Mouse (Mus musculus): ENCODE results near the gene Asap3.

Asap3 gene

DNA sequence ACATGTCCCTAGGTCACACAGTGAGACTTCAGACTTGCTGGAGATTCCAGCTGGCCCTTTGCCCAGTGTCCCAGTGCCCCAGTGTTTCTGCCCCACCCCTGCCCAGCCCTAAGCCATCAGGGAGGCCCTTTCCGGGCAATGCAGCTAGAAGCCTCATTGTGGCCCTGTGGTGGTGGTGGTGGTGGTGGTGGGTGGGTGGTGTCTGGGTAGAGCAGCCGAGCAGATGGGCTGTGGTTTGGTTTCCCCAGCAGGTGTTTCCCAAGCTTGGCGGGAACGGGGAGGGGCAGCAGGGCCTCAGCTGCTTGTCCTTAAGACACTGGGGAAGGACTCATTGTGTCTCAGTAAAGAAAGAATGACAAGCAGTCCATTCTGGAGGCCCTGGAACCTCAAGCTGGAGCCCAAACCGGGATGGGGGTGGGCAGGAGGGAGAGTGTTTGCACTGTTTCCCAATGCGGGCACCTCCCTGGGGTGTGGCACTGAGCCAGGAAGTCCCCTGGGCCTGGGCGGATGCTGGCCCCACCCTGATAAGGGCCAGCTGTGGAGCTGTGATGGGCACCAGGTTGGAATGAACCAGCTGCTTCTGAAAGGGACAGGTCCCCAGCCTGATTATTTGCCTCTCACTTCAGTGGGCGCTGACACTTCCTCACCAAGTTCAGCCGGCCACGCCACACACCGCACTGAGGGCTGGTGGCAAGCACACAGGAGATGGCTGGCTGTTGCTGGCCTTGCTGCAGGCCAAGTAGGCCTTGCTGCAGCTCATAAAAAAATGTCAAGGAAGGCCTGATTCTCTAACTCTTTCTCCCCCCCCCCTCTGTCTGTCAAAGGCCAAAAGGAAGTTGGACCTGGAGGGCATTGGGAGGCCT is 28.3 kb upstream of the Asap3 start:
- CTCF ChIA-PET: interaction anchor here (0.6 to 2.6 kb wide), 15 partner anchors 8 to 793 kb away, joined by 3 to 8 read pairs (median 4); partner anchors contain the start of gene Asap3 (in 1 of the 4)

GRCm38 (mm10) chr4:136178475-136178921 is 27.7 kb upstream of the Asap3 start:
- ChIA-PET CTCF (interaction anchor here (0.6 to 3.4 kb wide), 13 partner anchors 9 to 518 kb away, joined by 3 to 19 read pairs (median 4); partner anchors contain the start of gene Asap3 (in 1 of the 4)), POLR2A (interaction anchor here (0.6 to 5.6 kb wide), 28 partner anchors 8 to 739 kb away, joined by 3 to 71 read pairs (median 4); partner anchors contain the start of gene Rpl11 (in 2 of the 4))

More for the DNA sequence above, 28.3 kb upstream of the Asap3 start:
- POLR2A ChIA-PET: interaction anchor here (0.6 to 5.6 kb wide), 42 partner anchors 7 to 1223 kb away, joined by 3 to 71 read pairs (median 4); partner anchors contain the start of genes Rpl11 (in 2 of the 4) and Srsf10 (in 1 of the 4)

GRCm38 (mm10) chr4:136179456-136179855 is 26.7 kb upstream of the Asap3 start:
- CTCF ChIA-PET: interaction anchor here in 3 of 4 experiments (0.5 to 3.4 kb wide), 39 partner anchors 8 to 1347 kb away, joined by 3 to 54 read pairs (median 5); partner anchors contain the start of genes Asap3 (in 2 of the 3), E2f2 (in 1 of the 3), Fuca1 (in 1 of the 3) and Lactbl1 (in 1 of the 3)
- POLR2A ChIA-PET: interaction anchor here in 3 of 4 experiments (0.5 to 5.6 kb wide), 34 partner anchors 8 to 585 kb away, joined by 3 to 71 read pairs (median 5); partner anchors contain the start of genes Rpl11 (in 3 of the 3), Asap3 (in 2 of the 3), E2f2 (in 1 of the 3) and Gale (in 1 of the 3)

- ChIA-PET POLR2A (interaction anchor here in 3 of 4 experiments (0.5 to 5.6 kb wide), 42 partner anchors 8 to 584 kb away, joined by 3 to 71 read pairs (median 5); partner anchors contain the start of genes Rpl11 (in 3 of the 3), Asap3 (in 2 of the 3), E2f2 (in 2 of the 3) and Gale (in 1 of the 3)), CTCF (interaction anchor here (0.5 to 3.4 kb wide), 53 partner anchors 7 to 1347 kb away, joined by 3 to 54 read pairs (median 4); partner anchors contain the start of genes Asap3 (in 2 of the 4), E2f2 (in 1 of the 4), Fuca1 (in 1 of the 4) and Lactbl1 (in 1 of the 4))
These were observed 26.2 kb upstream of the Asap3 start for GRCm38 (mm10) chr4:136179998-136180397.

DNA sequence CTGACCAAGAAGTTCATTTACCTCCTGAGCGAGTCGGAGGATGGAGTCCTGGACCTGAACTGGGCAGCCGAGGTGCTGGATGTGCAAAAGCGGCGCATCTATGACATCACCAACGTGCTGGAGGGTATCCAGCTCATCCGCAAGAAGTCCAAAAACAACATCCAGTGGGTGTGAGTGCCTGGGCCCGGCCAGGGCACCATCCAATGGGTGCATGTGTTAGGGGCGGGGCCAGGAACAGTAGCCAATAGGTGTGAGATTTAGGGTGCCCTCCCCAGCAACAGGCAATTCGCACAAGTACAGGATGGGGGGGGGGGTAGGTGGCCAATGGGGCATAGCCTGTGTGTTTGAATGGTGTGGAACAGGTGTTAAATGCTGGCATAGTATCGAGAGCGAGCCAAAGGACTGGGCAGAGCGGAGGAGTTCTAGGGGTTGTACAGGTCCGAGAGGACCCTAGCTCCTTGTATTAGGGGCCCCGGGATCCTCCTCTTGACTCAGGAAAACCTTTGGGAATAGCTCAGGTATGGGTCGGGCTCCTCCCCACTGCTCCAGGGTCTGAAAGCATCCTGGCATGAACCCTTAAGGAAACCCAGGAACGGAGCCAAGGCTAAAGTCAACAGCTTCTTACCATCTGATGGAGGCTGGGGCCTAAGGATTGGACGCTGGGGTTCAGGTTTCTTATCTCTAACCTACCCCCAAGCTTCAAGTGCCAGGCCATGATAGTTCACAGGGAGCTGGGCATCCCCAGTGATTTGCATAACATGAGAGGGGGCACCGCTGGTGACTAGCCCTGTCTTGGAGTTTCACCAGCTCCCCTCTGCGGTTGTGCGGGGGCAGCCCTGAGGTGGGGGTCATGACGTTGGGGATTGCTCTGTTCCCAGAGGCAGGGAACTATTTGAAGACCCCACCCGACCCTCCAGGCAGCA is 25.5 kb upstream of the Asap3 start:
- POLR2A ChIA-PET: interaction anchor here (0.6 to 5.6 kb wide), 48 partner anchors 8 to 293 kb away, joined by 3 to 71 read pairs (median 5); partner anchors contain the start of genes E2f2 (in 3 of the 4), Rpl11 (in 3 of the 4), Asap3 (in 2 of the 4) and Gale (in 1 of the 4)
- CTCF ChIA-PET: interaction anchor here (0.5 to 3.4 kb wide), 65 partner anchors 8 to 743 kb away, joined by 3 to 54 read pairs (median 4); partner anchors contain the start of genes Asap3 (in 2 of the 4), E2f2 (in 1 of the 4), Fuca1 (in 1 of the 4) and Lactbl1 (in 1 of the 4)

GRCm38 (mm10) chr4:136181367-136181766 is 24.8 kb upstream of the Asap3 start:
- ChIA-PET POLR2A (interaction anchor here (0.6 to 5.6 kb wide), 31 partner anchors 9 to 1445 kb away, joined by 3 to 71 read pairs (median 7); partner anchors contain the start of genes E2f2 (in 3 of the 4), Asap3 (in 2 of the 4), Rpl11 (in 2 of the 4) and Pithd1 (in 1 of the 4)), CTCF (interaction anchor here in 3 of 4 experiments (0.6 to 3.4 kb wide), 39 partner anchors 8 to 798 kb away, joined by 3 to 54 read pairs (median 5); partner anchors contain the start of genes Asap3 (in 2 of the 3) and E2f2 (in 1 of the 3))

GRCm38 (mm10) chr4:136185375-136185774 is 20.8 kb upstream of the Asap3 start:
- POLR2A ChIA-PET: interaction anchor here (0.5 to 4.7 kb wide), 6 partner anchors 8 to 104 kb away, joined by 3 to 29 read pairs (median 4); partner anchors contain the start of gene E2f2 (in 2 of the 4)
- CTCF ChIA-PET: interaction anchor here in 2 of 4 experiments (0.6 to 1.4 kb wide), 3 partner anchors 9 to 247 kb away, joined by 3 read pairs; no protein-coding TSS in a partner anchor

- ChIA-PET CTCF (interaction anchor here in 1 of 4 experiments (1.2 to 1.4 kb wide), 2 partner anchors 8 to 33 kb away, joined by 3 read pairs; no protein-coding TSS in a partner anchor), POLR2A (interaction anchor here in 2 of 4 experiments (0.6 to 4.7 kb wide), 4 partner anchors 8 to 13 kb away, joined by 3 to 29 read pairs (median 6); partner anchors contain the start of gene E2f2 (in 1 of the 2))
These were observed 19.9 kb upstream of the Asap3 start for GRCm38 (mm10) chr4:136186315-136186714.

- ChIA-PET CTCF (interaction anchor here in 1 of 4 experiments (1.2 to 1.4 kb wide), 2 partner anchors 8 to 34 kb away, joined by 3 read pairs; no protein-coding TSS in a partner anchor), POLR2A (interaction anchor here in 2 of 4 experiments (0.6 to 4.7 kb wide), 3 partner anchors 9 to 14 kb away, joined by 3 to 29 read pairs (median 3); partner anchors contain the start of gene E2f2 (in 1 of the 2))
These were observed 19.3 kb upstream of the Asap3 start for GRCm38 (mm10) chr4:136186739-136187472.

- ChIA-PET CTCF (interaction anchor here (0.5 to 2.7 kb wide), 13 partner anchors 9 to 463 kb away, joined by 3 to 18 read pairs (median 4); partner anchors contain the start of gene Fuca1 (in 1 of the 4)), POLR2A (interaction anchor here in 2 of 4 experiments (1.1 to 7.5 kb wide), 10 partner anchors 9 to 226 kb away, joined by 3 to 71 read pairs (median 4); partner anchors contain the start of genes E2f2 (in 2 of the 2), Asap3 (in 1 of the 2) and Rpl11 (in 1 of the 2))
These were observed 17.0 kb upstream of the Asap3 start for GRCm38 (mm10) chr4:136188973-136189737.

DNA sequence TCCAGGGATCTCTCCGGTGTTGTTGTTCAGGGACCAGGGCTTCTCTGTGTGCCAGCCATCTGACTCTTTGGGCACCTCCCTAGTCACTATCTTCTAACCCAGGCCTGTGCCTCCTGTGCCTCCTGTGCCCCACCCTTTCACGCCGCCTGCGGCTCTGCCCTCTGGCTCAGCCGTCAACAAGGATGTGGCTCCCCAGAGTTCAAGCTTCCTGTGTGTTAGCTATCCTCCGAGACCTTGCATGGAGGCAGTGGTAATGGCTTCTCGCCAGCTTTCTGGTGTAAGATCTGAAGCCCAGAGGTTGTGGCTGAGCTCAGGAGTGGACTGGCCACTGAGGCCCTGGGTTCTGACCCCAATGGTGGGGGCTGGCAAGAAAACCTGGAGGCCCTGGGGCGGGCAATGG is 16.3 kb upstream of the Asap3 start:
- ChIA-PET CTCF (interaction anchor here in 3 of 4 experiments (1.3 to 2.7 kb wide), 6 partner anchors 8 to 12 kb away, joined by 4 to 18 read pairs (median 6); no protein-coding TSS in a partner anchor), POLR2A (interaction anchor here in 2 of 4 experiments (1.1 to 7.5 kb wide), 8 partner anchors 10 to 137 kb away, joined by 3 to 71 read pairs (median 6); partner anchors contain the start of genes E2f2 (in 2 of the 2) and Rpl11 (in 1 of the 2))

DNA sequence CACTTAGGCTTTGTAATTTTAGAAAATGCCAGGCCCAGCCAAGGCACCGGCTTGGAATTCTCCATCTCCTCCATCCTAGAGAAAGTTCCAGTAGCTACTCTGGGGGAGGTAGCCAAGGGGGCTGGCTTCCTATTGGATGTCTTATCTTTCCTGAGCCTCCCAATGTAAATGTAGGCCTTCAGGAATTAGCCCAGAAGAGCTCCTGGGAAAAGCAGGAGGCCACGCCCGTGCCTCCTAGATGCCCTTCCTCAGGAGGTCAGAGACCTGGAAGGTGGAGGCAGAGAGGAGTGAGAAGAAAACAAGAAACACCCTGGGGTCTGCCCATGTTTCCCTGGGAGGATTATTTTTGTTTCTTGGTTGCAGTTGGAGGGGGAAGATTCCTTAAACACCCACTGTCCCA is 12.6 kb upstream of the Asap3 start:
- POLR2A ChIA-PET: interaction anchor here (0.5 to 7.5 kb wide), 43 partner anchors 8 to 441 kb away, joined by 3 to 71 read pairs (median 4); partner anchors contain the start of genes Asap3 (in 3 of the 4), E2f2 (in 2 of the 4), Rpl11 (in 2 of the 4) and 6030445D17Rik (in 1 of the 4)

GRCm38 (mm10) chr4:136195029-136195428 is 11.1 kb upstream of the Asap3 start:
- CTCF ChIA-PET: interaction anchor here (0.6 to 5.5 kb wide), 8 partner anchors 9 to 188 kb away, joined by 3 to 54 read pairs (median 4); no protein-coding TSS in a partner anchor
- POLR2A ChIA-PET: interaction anchor here in 3 of 4 experiments (0.8 to 7.5 kb wide), 13 partner anchors 10 to 163 kb away, joined by 3 to 71 read pairs (median 5); partner anchors contain the start of genes Asap3 (in 1 of the 3), E2f2 (in 1 of the 3) and Rpl11 (in 1 of the 3)

More for the DNA sequence above, 12.6 kb upstream of the Asap3 start:
- CTCF ChIA-PET: interaction anchor here in 3 of 4 experiments (0.6 to 5.5 kb wide), 23 partner anchors 9 to 456 kb away, joined by 3 to 54 read pairs (median 5); partner anchors contain the start of genes E2f2 (in 1 of the 3) and Fuca1 (in 1 of the 3)

DNA sequence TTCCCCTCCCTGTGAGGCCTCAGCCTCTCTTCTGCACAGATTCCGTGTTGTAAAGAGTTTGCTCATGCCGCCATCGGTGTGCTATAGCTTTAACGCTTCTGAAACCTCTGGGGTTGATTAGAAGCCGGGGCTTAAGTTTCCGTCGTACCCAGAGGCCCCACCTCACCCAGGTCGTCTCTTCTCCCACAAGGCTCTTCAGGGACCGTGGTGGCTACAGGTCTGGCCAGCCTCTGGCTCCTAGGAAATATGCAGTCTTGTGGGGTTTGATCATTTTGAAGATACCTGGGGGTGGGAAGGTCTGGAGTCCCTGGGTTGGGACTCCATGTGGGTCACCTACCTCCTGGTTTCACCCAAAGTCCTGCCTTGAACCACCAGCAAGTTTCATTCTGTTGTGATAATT is 10.5 kb upstream of the Asap3 start:
- ChIA-PET CTCF (interaction anchor here (0.5 to 5.5 kb wide), 11 partner anchors 15 to 188 kb away, joined by 3 to 54 read pairs (median 4); no protein-coding TSS in a partner anchor), POLR2A (interaction anchor here in 3 of 4 experiments (0.9 to 7.5 kb wide), 11 partner anchors 10 to 164 kb away, joined by 3 to 71 read pairs (median 5); partner anchors contain the start of genes Asap3 (in 1 of the 3) and E2f2 (in 1 of the 3))

Measured in embryonic stem cell, embryonic (primary cell).